Mouse (Mus musculus) kidney, adult 8-10 months (tissue): Measurements from ENCODE around the gene Slpi.

Experiments used
- DNase-seq, 2 experiments: peaks; one replicate each; pipeline ENCODE4 v3.0.0; 2022

The Slpi gene

GRCm38 (mm10) chr2:164389020-164389419 is at the start of gene Slpi:
Gene Slpi, minus strand, starts transcription at chr2:164389095.
- no peak for DNase-seq

GRCm38 (mm10) chr2:164438257-164438656 is 49.4 kb upstream of the Slpi start:
- peak in 1 of 2 experiments; percentile 38 for DNase-seq

- DNase-seq = peak; percentile 86 to 88
Observed at GRCm38 (mm10) chr2:164437710-164438109, 48.8 kb upstream of the Slpi start.

- peak; percentile 79 to 88 for DNase-seq
Observed at GRCm38 (mm10) chr2:164436961-164437360, 48.1 kb upstream of the Slpi start.

- DNase-seq = peak in 1 of 2 experiments; percentile 46
Observed at GRCm38 (mm10) chr2:164436215-164436913, 47.5 kb upstream of the Slpi start.

- DNase-seq = peak in 1 of 2 experiments; percentile 75
Observed at GRCm38 (mm10) chr2:164435216-164436090, 46.6 kb upstream of the Slpi start.

- DNase-seq = peak; percentile 48 to 70
Observed at GRCm38 (mm10) chr2:164434681-164435080, 45.8 kb upstream of the Slpi start.

GRCm38 (mm10) chr2:164433278-164433895 is 44.5 kb upstream of the Slpi start:
- DNase-seq = peak in 1 of 2 experiments; percentile 52

GRCm38 (mm10) chr2:164432541-164433191 is 43.8 kb upstream of the Slpi start:
- peak; percentile 58 to 66 for DNase-seq

GRCm38 (mm10) chr2:164431676-164432465 is 43.0 kb upstream of the Slpi start:
- peak; percentile 74 to 81 for DNase-seq

GRCm38 (mm10) chr2:164430697-164431096 is 41.8 kb upstream of the Slpi start:
- DNase-seq = peak; percentile 70 to 75

GRCm38 (mm10) chr2:164429881-164430615 is 41.2 kb upstream of the Slpi start:
- DNase-seq = no peak

GRCm38 (mm10) chr2:164428451-164428850 is 39.6 kb upstream of the Slpi start:
- DNase-seq = no peak

- DNase-seq = no peak
Observed at GRCm38 (mm10) chr2:164426952-164427351, 38.1 kb upstream of the Slpi start.

- peak; percentile 61 to 64 for DNase-seq
Observed at GRCm38 (mm10) chr2:164426121-164426520, 37.2 kb upstream of the Slpi start.

GRCm38 (mm10) chr2:164425401-164425800 is 36.5 kb upstream of the Slpi start:
- DNase-seq = peak; percentile 70 to 75

GRCm38 (mm10) chr2:164424406-164424805 is 35.5 kb upstream of the Slpi start:
- no peak for DNase-seq

GRCm38 (mm10) chr2:164423464-164423863 is 34.6 kb upstream of the Slpi start:
- DNase-seq = no peak

GRCm38 (mm10) chr2:164422675-164423393 is 33.9 kb upstream of the Slpi start:
- no peak for DNase-seq

- peak; percentile 73 to 79 for DNase-seq
Observed at GRCm38 (mm10) chr2:164421979-164422378, 33.1 kb upstream of the Slpi start.

- DNase-seq = no peak
Observed at GRCm38 (mm10) chr2:164421306-164421705, 32.4 kb upstream of the Slpi start.
